Mouse (Mus musculus) CH12.LX (cell line): ENCODE data around the gene Fancc.

Experiments
- EP300 ChIP-seq: IDR thresholded peaks from 2 replicates; pipeline ENCODE4 v1.6.1; 2011; ENCODE audit warnings: low read length, improper control_type of control experiment
- MAX ChIP-seq: IDR thresholded peaks from 2 replicates; pipeline ENCODE4 v1.6.1; 2011; ENCODE audit warnings: low read length, improper control_type of control experiment
- MXI1 ChIP-seq: IDR thresholded peaks from 2 replicates; pipeline ENCODE4 v1.6.1; 2011; ENCODE audit warnings: mild to moderate bottlenecking, low read depth, low read length, improper control_type of control experiment
- USF1 ChIP-seq: IDR thresholded peaks from 2 replicates; pipeline ENCODE4 v1.6.1; 2014; ENCODE audit warnings: low read depth, mild to moderate bottlenecking, inconsistent platforms, low read length, improper control_type of control experiment
- ZC3H11A ChIP-seq: IDR thresholded peaks from 2 replicates; pipeline ENCODE4 v1.6.1; 2012; ENCODE audit warnings: low read depth, mild to moderate bottlenecking, inconsistent platforms, low read length, improper control_type of control experiment

- TF ChIP-seq EP300 (no peak), MAX (no peak), ZC3H11A (no peak), USF1 (no peak), MXI1 (no peak)
Observed at GRCm38 (mm10) chr13:63516535-63516934, 19.5 kb upstream of the Fancc start.
